Comparison of ENCODE assay signal across 13 mouse cellular contexts in the genomic region with DNA sequence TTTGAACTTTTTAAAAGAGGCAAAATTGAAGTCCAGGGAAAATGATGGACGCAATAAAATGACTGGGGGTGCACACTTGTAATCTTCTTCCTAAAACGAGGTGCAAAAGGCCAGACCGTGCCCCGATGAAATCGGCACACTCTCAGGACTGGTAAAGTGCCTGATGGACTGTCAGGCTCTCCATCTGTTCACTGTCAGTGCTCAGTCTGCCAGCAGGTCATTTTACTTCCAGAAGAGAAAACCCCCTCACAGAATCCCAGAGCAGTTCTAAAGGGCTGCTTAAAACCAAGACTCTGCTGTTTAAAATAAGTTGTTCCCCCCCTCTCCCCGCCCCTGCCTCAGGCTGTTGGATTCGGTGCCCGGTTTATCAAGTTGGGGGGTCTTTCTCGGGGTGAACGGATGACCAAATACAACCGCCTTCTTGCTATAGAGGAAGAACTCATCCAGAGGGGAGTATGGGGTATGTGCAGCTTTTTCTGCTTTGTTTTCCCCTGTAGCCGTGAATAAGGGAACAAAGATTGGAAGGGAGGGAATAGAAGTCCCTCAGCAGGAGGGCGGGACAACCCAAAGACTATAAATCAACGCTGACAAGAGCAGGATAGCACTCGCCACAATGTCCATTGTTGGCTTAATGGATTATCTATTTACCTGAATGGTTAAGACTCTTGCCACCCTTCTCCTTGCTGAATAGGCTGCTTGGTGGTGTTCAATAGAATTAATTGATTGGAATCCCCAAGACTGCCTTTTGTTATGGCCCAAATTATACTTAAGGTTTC. TPM values are rescaled to one million over a fixed set of nuclear protein-coding genes. Genes with fewer than 3 reads are reported as not detected.
A peak's percentile ranks its signal among the peaks of the same experiment; 100 is the strongest.
DNase-seq lines count a peak whose midpoint lies in the region; ATAC-seq and TF ChIP-seq lines count a peak whose summit lies in the region.
"Had no signal": no experiment of that assay in that cellular context is flagged by ENCODE, and none has a peak within 500 bp of the region (broad histone marks: within the 10 kb centered on the region; RNA-seq: fewer than 3 reads in every experiment).

No protein-coding gene starts in this region.

- no peak for ATAC-seq in lung, embryonic 14.5 days (ENCODE audit: insufficient read depth)
- ATAC-seq in forebrain, embryonic 14.5 days = peak; percentile 73; the same call in 1 of the 2 replicates

- TF ChIP-seq CTCF in lung, embryonic 14.5 days (IDR thresholded peaks at IDR 0.05; ENCODE audit: low read depth) = no peak

- no peaks in the 10 kb centered on the region for H3K9me3 ChIP-seq in lung, embryonic 14.5 days (ENCODE audit: low read depth, low read length)
- H3K9me3 ChIP-seq in forebrain, embryonic 14.5 days (replicated peaks; ENCODE audit: control insufficient read depth, low read length) = no peaks in the 10 kb centered on the region
- H3K9me3 ChIP-seq: lung, embryonic 15.5 days had no signal

- H3K27ac ChIP-seq in lung, embryonic 14.5 days (ENCODE audit: low read depth) = no peak overlapping the region
- no peak overlapping the region for H3K27ac ChIP-seq in forebrain, embryonic 14.5 days (ENCODE audit: low read depth, low read length)
- H3K27ac ChIP-seq: lung, embryonic 15.5 days had no signal

- no peak overlapping the region for H3K9ac ChIP-seq in lung, embryonic 14.5 days
- H3K9ac ChIP-seq in forebrain, embryonic 14.5 days (ENCODE audit: low read length) = no peak overlapping the region
- H3K9ac ChIP-seq: lung, embryonic 15.5 days had no signal

- no peak for DNase-seq in lung, embryonic 14.5 days
- no peak for DNase-seq in lung, postnatal 10 days
- DNase-seq in cerebellum, adult 9-10 months = peak; percentile 55
- peak; percentile 66 for DNase-seq in forebrain, embryonic 14.5 days (ENCODE audit: low spot score)
- DNase-seq in retina, embryonic 14.5 days (ENCODE audit: low spot score) = peak; percentile 34
- DNase-seq in spleen, postnatal 10 days (ENCODE audit: low spot score in 2 of 2) = no peak
- DNase-seq in kidney, adult 9 months = no peak
- DNase-seq: kidney, adult 18-20 months; thymus, postnatal 4 days had no signal

- H3K4me2 ChIP-seq in lung, embryonic 14.5 days = peak overlapping the region; percentile 6; the same call in 1 of the 2 replicates
- H3K4me2 ChIP-seq in forebrain, embryonic 14.5 days (ENCODE audit: low read length) = peak overlapping the region; percentile 18; the same call in 1 of the 2 replicates
- H3K4me2 ChIP-seq: lung, embryonic 15.5 days had no signal

- no peaks in the 10 kb centered on the region for H3K4me1 ChIP-seq in lung, embryonic 14.5 days (ENCODE audit: insufficient read depth)
- H3K4me1 ChIP-seq in forebrain, embryonic 14.5 days (ENCODE audit: control insufficient read depth, insufficient read depth, low read length) = 0 out of 2 replicates have a peak, but pooled peaks cover 8% of the 10 kb centered on the region
- H3K4me1 ChIP-seq: lung, embryonic 15.5 days had no signal

- 17% methylated on average over 15 of the region's 15 CpGs for WGBS in lung, embryonic 14.5 days
- 7% methylated on average over 15 of the region's 15 CpGs for WGBS in forebrain, embryonic 14.5 days

- H3K27me3 ChIP-seq in lung, embryonic 14.5 days (ENCODE audit: insufficient read depth, low read length) = no peaks in the 10 kb centered on the region; the same call in 1 of the 2 replicates
- H3K27me3 ChIP-seq in forebrain, embryonic 14.5 days (replicated peaks; ENCODE audit: control insufficient read depth, insufficient read depth, low read length) = 0 out of 2 replicates have a peak, but pooled peaks cover 12% of the 10 kb centered on the region

- no peak overlapping the region for H3K4me3 ChIP-seq in lung, embryonic 14.5 days (ENCODE audit: low read depth, low read length)
- no peak overlapping the region for H3K4me3 ChIP-seq in forebrain, embryonic 14.5 days (ENCODE audit: low read depth, low read length)
- H3K4me3 ChIP-seq: erythroblast, embryonic 14.5 days; lung, embryonic 15.5 days; myocyte had no signal

- no peaks in the 10 kb centered on the region for H3K36me3 ChIP-seq in lung, embryonic 14.5 days (ENCODE audit: insufficient read depth)
- no peaks in the 10 kb centered on the region for H3K36me3 ChIP-seq in forebrain, embryonic 14.5 days (ENCODE audit: control insufficient read depth, insufficient read depth, low read length)
- H3K36me3 ChIP-seq: G1E; lung, embryonic 15.5 days had no signal

RNA-seq across cellular contexts. Expression of a gene that starts 25.5 kb away (rescaled TPM):
- polyA plus RNA-seq in lung, embryonic 14.5 days (2014; fragmentation: Nextera tagmentation; extraction: Ambion mirVana) = 3.9 and 4.6 TPM in 2 replicates
- polyA plus RNA-seq in forebrain, embryonic 14.5 days (2014; fragmentation: Nextera tagmentation; extraction: Ambion mirVana) = 21.8 and 33.0 TPM in 2 replicates
- polyA plus RNA-seq: erythroblast, embryonic 14.5 days; G1E had no signal

RNA-seq across cellular contexts. Expression of a gene that starts 25.7 kb away (rescaled TPM):
- polyA plus RNA-seq in lung, embryonic 14.5 days (2014; fragmentation: Nextera tagmentation; extraction: Ambion mirVana) = 0.50 and 0.88 TPM in 2 replicates
- 1.1 and 1.6 TPM in 2 replicates for polyA plus RNA-seq in forebrain, embryonic 14.5 days (2014; fragmentation: Nextera tagmentation; extraction: Ambion mirVana)
- polyA plus RNA-seq: erythroblast, embryonic 14.5 days had no signal

Comparison
In these comparisons a context has a peak if more than half of its experiments do, and no peak if none do; other contexts are left out.
1. DNase-seq: peak in cerebellum, adult 9-10 months (single experiment), forebrain, embryonic 14.5 days (single experiment) and retina, embryonic 14.5 days (single experiment); none in lung, embryonic 14.5 days (single experiment), lung, postnatal 10 days (single experiment), spleen, postnatal 10 days (0 of 2) and kidney, adult 9 months (single experiment).